19 mouse cellular contexts compared by ENCODE assay signal in genomic region chr3:22929762-22930519, GRCm38 (mm10).
DNase-seq lines count a peak whose midpoint lies in the region; ATAC-seq and TF ChIP-seq lines count a peak whose summit lies in the region.
"Had no signal": no experiment of that assay in that cellular context is flagged by ENCODE, and none has a peak within 500 bp of the region (broad histone marks: within the 10 kb centered on the region; RNA-seq: fewer than 3 reads in every experiment).

No protein-coding gene starts in this region.

- no peaks in the 10 kb centered on the region for H3K27me3 ChIP-seq in kidney, postnatal 0 days (ENCODE audit: insufficient read depth, low read length)
- H3K27me3 ChIP-seq in forebrain, embryonic 13.5 days, result no peaks in the 10 kb centered on the region
- no peaks in the 10 kb centered on the region for H3K27me3 ChIP-seq in midbrain, embryonic 16.5 days (ENCODE audit: control insufficient read depth, insufficient read depth, low read depth, low read length)
- no peaks in the 10 kb centered on the region for H3K27me3 ChIP-seq in intestine, embryonic 16.5 days (replicated peaks; ENCODE audit: control insufficient read depth, insufficient read depth, low read length)
- H3K27me3 ChIP-seq: embryonic facial prominence, embryonic 15.5 days; heart, embryonic 12.5 days; limb, embryonic 12.5 days; liver, embryonic 13.5 days had no signal

- no peaks in the 10 kb centered on the region for H3K36me3 ChIP-seq in kidney, postnatal 0 days (ENCODE audit: insufficient read depth, low read length)
- H3K36me3 ChIP-seq in forebrain, embryonic 13.5 days (ENCODE audit: poor library complexity, severe bottlenecking), result no peaks in the 10 kb centered on the region
- no peaks in the 10 kb centered on the region for H3K36me3 ChIP-seq in midbrain, embryonic 16.5 days (ENCODE audit: control insufficient read depth, insufficient read depth, low read length)
- H3K36me3 ChIP-seq in intestine, embryonic 16.5 days (ENCODE audit: control insufficient read depth, insufficient read depth, low read length), result no peaks in the 10 kb centered on the region
- H3K36me3 ChIP-seq: embryonic facial prominence, embryonic 15.5 days; heart, embryonic 12.5 days; limb, embryonic 12.5 days; liver, embryonic 13.5 days had no signal

- no peak overlapping the region for H3K4me3 ChIP-seq in kidney, postnatal 0 days (replicated peaks; ENCODE audit: low read depth, low read length)
- H3K4me3 ChIP-seq in forebrain, embryonic 13.5 days, result no peak overlapping the region
- no peak overlapping the region for H3K4me3 ChIP-seq in midbrain, embryonic 16.5 days (ENCODE audit: low read depth, low read length)
- H3K4me3 ChIP-seq in intestine, embryonic 16.5 days (ENCODE audit: low read length), result no peak overlapping the region
- H3K4me3 ChIP-seq: embryonic facial prominence, embryonic 15.5 days; gastrocnemius, adult 2 months; heart, embryonic 12.5 days; limb, embryonic 12.5 days; liver, embryonic 13.5 days had no signal

- no peak for TF ChIP-seq CTCF in kidney, postnatal 0 days (IDR thresholded peaks at IDR 0.05; ENCODE audit: low read depth)

- H3K4me1 ChIP-seq in kidney, postnatal 0 days (replicated peaks; ENCODE audit: insufficient read depth, low read length), result no peaks in the 10 kb centered on the region
- H3K4me1 ChIP-seq in forebrain, embryonic 13.5 days, result 0 out of 2 replicates have a peak, but pooled peaks cover 4% of the 10 kb centered on the region
- no peaks in the 10 kb centered on the region for H3K4me1 ChIP-seq in midbrain, embryonic 16.5 days (ENCODE audit: control insufficient read depth, insufficient read depth, low read length)
- no peaks in the 10 kb centered on the region for H3K4me1 ChIP-seq in intestine, embryonic 16.5 days (ENCODE audit: control insufficient read depth, insufficient read depth, low read length)
- H3K4me1 ChIP-seq: embryonic facial prominence, embryonic 15.5 days; heart, embryonic 12.5 days; limb, embryonic 12.5 days; liver, embryonic 13.5 days had no signal

- 85% methylated on average over 2 of the region's 2 CpGs for WGBS in kidney, postnatal 0 days
- WGBS in forebrain, embryonic 13.5 days, result 66% methylated on average over 2 of the region's 2 CpGs
- 68% methylated on average over 2 of the region's 2 CpGs for WGBS in midbrain, embryonic 16.5 days
- WGBS in intestine, embryonic 16.5 days, result 84% methylated on average over 2 of the region's 2 CpGs

- no peak overlapping the region for H3K27ac ChIP-seq in kidney, postnatal 0 days
- H3K27ac ChIP-seq in forebrain, embryonic 13.5 days, result no peak overlapping the region
- H3K27ac ChIP-seq in midbrain, embryonic 16.5 days (ENCODE audit: low read length), result no peak overlapping the region
- no peak overlapping the region for H3K27ac ChIP-seq in intestine, embryonic 16.5 days (ENCODE audit: low read length)
- H3K27ac ChIP-seq: embryonic facial prominence, embryonic 15.5 days; gastrocnemius, adult 2 months; limb, embryonic 12.5 days; liver, embryonic 13.5 days had no signal

- H3K4me2 ChIP-seq in kidney, postnatal 0 days (ENCODE audit: low read length), result no peak overlapping the region
- H3K4me2 ChIP-seq in forebrain, embryonic 13.5 days, result no peak overlapping the region
- no peak overlapping the region for H3K4me2 ChIP-seq in midbrain, embryonic 16.5 days (ENCODE audit: low read length)
- H3K4me2 ChIP-seq in intestine, embryonic 16.5 days (ENCODE audit: low read depth, low read length), result no peak overlapping the region
- H3K4me2 ChIP-seq: embryonic facial prominence, embryonic 15.5 days; heart, embryonic 12.5 days; limb, embryonic 12.5 days; liver, embryonic 13.5 days had no signal

- no peaks in the 10 kb centered on the region for H3K9me3 ChIP-seq in kidney, postnatal 0 days (replicated peaks; ENCODE audit: low read length)
- no peaks in the 10 kb centered on the region for H3K9me3 ChIP-seq in forebrain, embryonic 13.5 days (replicated peaks)
- H3K9me3 ChIP-seq in midbrain, embryonic 16.5 days (replicated peaks; ENCODE audit: control insufficient read depth, low read length, poor library complexity, severe bottlenecking), result no peaks in the 10 kb centered on the region
- H3K9me3 ChIP-seq in intestine, embryonic 16.5 days (ENCODE audit: control insufficient read depth, low read length), result no peaks in the 10 kb centered on the region
- H3K9me3 ChIP-seq: embryonic facial prominence, embryonic 15.5 days; limb, embryonic 12.5 days; liver, embryonic 13.5 days had no signal

- peak; percentile 18 for DNase-seq in kidney, postnatal 0 days (ENCODE audit: low spot score)
- DNase-seq in kidney, adult 8-10 months, result no peak
- DNase-seq in brain, adult 2 months (ENCODE audit: low read depth, low spot score), result peak; percentile 15
- no peak for DNase-seq in left cerebral cortex, adult 8-10 months (ENCODE audit: low spot score in 2 of 2)
- DNase-seq: adrenal gland, adult 2 months; cerebellum, postnatal 10 days; gastrocnemius, adult 2 months; heart, postnatal 14 days; kidney, adult 9 months; kidney, postnatal 36 days; liver, embryonic 13.5 days; right cerebral cortex, adult 18-20 months had no signal

- no peak overlapping the region for H3K9ac ChIP-seq in kidney, postnatal 0 days (ENCODE audit: low read depth, low read length)
- H3K9ac ChIP-seq in forebrain, embryonic 13.5 days, result no peak overlapping the region
- no peak overlapping the region for H3K9ac ChIP-seq in midbrain, embryonic 16.5 days (ENCODE audit: low read depth, low read length)
- H3K9ac ChIP-seq in intestine, embryonic 16.5 days (ENCODE audit: low read depth, low read length), result no peak overlapping the region
- H3K9ac ChIP-seq: embryonic facial prominence, embryonic 15.5 days; heart, embryonic 12.5 days; limb, embryonic 12.5 days; liver, embryonic 13.5 days had no signal

- ATAC-seq in kidney, postnatal 0 days (replicated peaks; ENCODE audit: low FRiP score, low read depth), result no peak
- ATAC-seq in forebrain, embryonic 13.5 days, result peak; percentile 70; the same call in 1 of the 2 replicates
- ATAC-seq in midbrain, embryonic 16.5 days, result peak; percentile 82
- no peak for ATAC-seq in intestine, embryonic 16.5 days
- ATAC-seq: inflammation-experienced regulatory T-cells, adult 6 months had no signal

Comparison
In these comparisons a context has a peak if more than half of its experiments do, and no peak if none do; other contexts are left out.
1. DNase-seq: peak in kidney, postnatal 0 days (single experiment) and brain, adult 2 months (single experiment); none in kidney, adult 8-10 months (0 of 2) and left cerebral cortex, adult 8-10 months (0 of 2).
2. ATAC-seq: peak in forebrain, embryonic 13.5 days (single experiment) and midbrain, embryonic 16.5 days (single experiment); none in kidney, postnatal 0 days (single experiment) and intestine, embryonic 16.5 days (single experiment).